Mouse (Mus musculus): ENCODE measurements around the gene Xlr3a. TPM values are rescaled to one million over a fixed set of nuclear protein-coding genes. Genes with fewer than 3 reads are reported as not detected.
"Not testable (repeated sequence)": the region's sequence is repeated elsewhere in the genome, so short reads cannot be mapped to it uniquely, and the experiment has no call there.

Gene Xlr3a
- 3.8 and 4.7 TPM in 2 replicates for polyA plus RNA-seq (2014; fragmentation: Nextera tagmentation; extraction: Ambion mirVana)

GRCm38 (mm10) chrX:73096941-73097508 is at the start of gene Xlr3a:
Gene Xlr3a, minus strand, starts transcription at chrX:73097095.
- WGBS, result 86% methylated on average over 13 of the region's 13 CpGs
- not testable (repeated sequence) for ATAC-seq (ENCODE audit: low FRiP score); H3K27me3 ChIP-seq (ENCODE audit: control insufficient read depth, insufficient read depth, low read length); H3K4me1 ChIP-seq (ENCODE audit: control insufficient read depth, insufficient read depth, low read length); H3K4me2 ChIP-seq; H3K4me3 ChIP-seq (ENCODE audit: low read depth, low read length); DNase-seq (ENCODE audit: low spot score, missing footprints); H3K36me3 ChIP-seq (ENCODE audit: control insufficient read depth, insufficient read depth, low read length); H3K9me3 ChIP-seq (ENCODE audit: control insufficient read depth, low read length); H3K9ac ChIP-seq (ENCODE audit: low read length); H3K27ac ChIP-seq (ENCODE audit: low read depth, low read length)

GRCm38 (mm10) chrX:73143218-73143618 is 46.3 kb upstream of the Xlr3a start:
- not testable (repeated sequence) for DNase-seq (ENCODE audit: low spot score, missing footprints); H3K27ac ChIP-seq (ENCODE audit: low read depth, low read length); H3K9me3 ChIP-seq (ENCODE audit: control insufficient read depth, low read length); H3K27me3 ChIP-seq (ENCODE audit: control insufficient read depth, insufficient read depth, low read length); H3K36me3 ChIP-seq (ENCODE audit: control insufficient read depth, insufficient read depth, low read length); H3K4me1 ChIP-seq (ENCODE audit: control insufficient read depth, insufficient read depth, low read length); H3K9ac ChIP-seq (ENCODE audit: low read length); H3K4me3 ChIP-seq (ENCODE audit: low read depth, low read length); H3K4me2 ChIP-seq
- WGBS, result no CpG with 5 or more reads among the region's 7 CpGs
- ATAC-seq (ENCODE audit: low FRiP score), result peak; percentile 54; the same call in 1 of the 2 replicates

DNA sequence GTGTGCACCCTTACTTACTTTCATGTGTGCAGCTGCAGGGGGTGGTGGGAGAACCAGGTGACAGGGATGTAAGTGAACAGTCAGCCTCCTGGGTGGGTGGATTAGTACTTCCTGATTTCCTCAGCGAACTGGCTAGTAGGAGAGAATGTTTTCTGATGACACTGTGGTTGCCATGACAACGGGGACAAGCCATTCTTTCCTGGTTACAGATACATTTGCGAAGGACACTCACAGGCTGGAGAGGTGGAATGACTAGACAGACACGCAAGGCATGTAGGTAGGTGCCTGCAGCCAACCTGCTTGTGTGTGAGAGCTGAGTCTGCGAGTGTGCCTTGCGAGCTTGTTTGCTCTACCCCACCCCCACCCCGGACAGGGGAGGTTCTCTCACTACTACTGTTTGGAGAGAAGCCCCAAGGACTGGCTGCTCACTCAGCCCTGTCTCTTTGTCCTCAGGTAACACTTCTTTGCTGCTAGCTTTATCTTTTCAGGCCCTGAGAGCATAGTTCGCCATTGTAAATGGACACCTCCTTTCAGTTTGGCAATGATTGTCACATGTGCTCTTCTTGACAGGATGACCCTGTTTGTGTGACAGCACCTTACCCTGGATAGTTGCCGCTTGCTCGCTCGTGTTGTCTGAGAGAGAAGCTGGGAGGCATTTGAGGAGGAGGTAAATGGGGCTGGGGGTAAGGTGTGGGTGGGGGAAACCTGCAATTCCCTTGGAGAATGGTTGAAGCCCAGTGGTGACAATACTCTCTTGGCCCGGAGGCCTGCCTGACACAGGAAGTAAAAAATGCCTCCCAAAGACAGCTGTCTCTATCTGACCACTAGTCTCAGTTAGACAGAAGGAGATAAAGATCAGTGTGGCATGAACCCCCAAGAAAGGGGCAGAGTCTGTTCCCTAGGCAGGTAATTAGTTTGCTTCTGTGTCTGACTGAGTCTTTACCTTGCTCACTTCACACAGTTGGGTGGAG is 26.2 kb upstream of the Xlr3a start:
- no CpG with 5 or more reads among the region's 12 CpGs for WGBS
- not testable (repeated sequence) for H3K4me1 ChIP-seq (ENCODE audit: control insufficient read depth, insufficient read depth, low read length); DNase-seq (ENCODE audit: low spot score, missing footprints); H3K36me3 ChIP-seq (ENCODE audit: control insufficient read depth, insufficient read depth, low read length); H3K27me3 ChIP-seq (ENCODE audit: control insufficient read depth, insufficient read depth, low read length); H3K4me2 ChIP-seq; H3K9ac ChIP-seq (ENCODE audit: low read length); H3K4me3 ChIP-seq (ENCODE audit: low read depth, low read length); H3K9me3 ChIP-seq (ENCODE audit: control insufficient read depth, low read length); H3K27ac ChIP-seq (ENCODE audit: low read depth, low read length)
- ATAC-seq (ENCODE audit: low FRiP score), result peak; percentile 52; the same call in 1 of the 2 replicates

DNA sequence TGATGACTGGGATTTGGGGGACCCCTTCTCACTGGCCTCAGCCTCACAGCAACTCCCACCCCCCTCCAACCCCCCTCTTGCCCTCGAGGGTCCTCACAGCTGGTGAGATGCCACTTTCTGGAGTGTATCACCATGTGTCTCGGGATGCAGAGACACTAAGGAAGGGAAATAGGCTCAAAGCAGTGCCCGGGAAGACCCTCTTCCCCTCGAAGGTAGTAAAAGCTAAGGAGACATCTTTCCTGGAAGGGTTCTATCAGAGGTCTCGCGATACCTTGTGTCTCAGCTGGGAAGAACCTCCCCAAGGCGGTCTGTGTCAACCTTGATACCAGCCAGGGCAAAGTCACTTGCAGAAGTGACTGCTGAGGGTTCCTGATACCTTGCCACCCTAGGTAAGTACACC is 19.9 kb upstream of the Xlr3a start, which contains the start of gene Gm14685:
Gm14685 (plus strand) TSS at position 301 of the 400 bp plus-strand sequence.
- H3K27me3 ChIP-seq (ENCODE audit: control insufficient read depth, insufficient read depth, low read length); ATAC-seq (ENCODE audit: low FRiP score); H3K4me2 ChIP-seq; H3K27ac ChIP-seq (ENCODE audit: low read depth, low read length); H3K9ac ChIP-seq (ENCODE audit: low read length); H3K4me1 ChIP-seq (ENCODE audit: control insufficient read depth, insufficient read depth, low read length); DNase-seq (ENCODE audit: low spot score, missing footprints); H3K36me3 ChIP-seq (ENCODE audit: control insufficient read depth, insufficient read depth, low read length); H3K9me3 ChIP-seq (ENCODE audit: control insufficient read depth, low read length); H3K4me3 ChIP-seq (ENCODE audit: low read depth, low read length): not testable (repeated sequence)
- whole genome bisulfite sequencing, result no CpG with 5 or more reads among the region's 7 CpGs

- H3K4me2 ChIP-seq; H3K9me3 ChIP-seq (ENCODE audit: control insufficient read depth, low read length); DNase-seq (ENCODE audit: low spot score, missing footprints); H3K4me1 ChIP-seq (ENCODE audit: control insufficient read depth, insufficient read depth, low read length); H3K4me3 ChIP-seq (ENCODE audit: low read depth, low read length); H3K27me3 ChIP-seq (ENCODE audit: control insufficient read depth, insufficient read depth, low read length); ATAC-seq (ENCODE audit: low FRiP score); H3K9ac ChIP-seq (ENCODE audit: low read length); H3K27ac ChIP-seq (ENCODE audit: low read depth, low read length); H3K36me3 ChIP-seq (ENCODE audit: control insufficient read depth, insufficient read depth, low read length): not testable (repeated sequence)
- 85% methylated on average over 17 of the region's 19 CpGs for WGBS
These were observed 14.4 kb downstream of the Xlr3a start, which contains the start of gene Xlr4a for GRCm38 (mm10) chrX:73082267-73083055. Gene Xlr4a, minus strand, starts transcription at chrX:73082478.

DNA sequence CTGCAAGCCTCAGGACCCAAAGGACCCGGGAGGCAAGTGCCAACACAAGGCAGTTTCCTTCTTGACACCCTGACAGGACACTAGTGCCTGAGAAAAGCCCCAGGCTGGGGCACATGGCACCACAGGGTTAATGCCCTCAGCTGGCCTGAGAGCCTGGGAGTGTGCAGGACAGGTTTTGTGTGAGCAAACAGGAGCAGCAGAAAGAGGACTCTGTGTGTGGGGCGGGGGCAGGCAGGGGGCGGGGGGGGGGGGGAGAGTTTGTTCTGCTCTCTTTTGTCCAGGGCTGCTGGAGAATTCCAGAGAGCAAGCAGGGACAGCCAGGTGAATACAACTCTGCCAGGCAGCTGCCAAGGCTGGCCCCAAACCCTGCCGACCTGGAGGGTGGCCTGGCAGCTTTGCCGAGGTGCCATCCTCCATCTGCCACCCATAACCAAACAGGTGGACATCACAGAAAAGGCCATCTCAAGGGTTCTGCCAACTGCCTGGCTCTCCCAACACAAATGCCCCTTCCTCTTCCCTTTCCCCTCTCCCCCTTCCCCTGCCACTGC is 30.1 kb downstream of the Xlr3a start:
- not testable (repeated sequence) for H3K36me3 ChIP-seq (ENCODE audit: control insufficient read depth, insufficient read depth, low read length); H3K27ac ChIP-seq (ENCODE audit: low read depth, low read length); ATAC-seq (ENCODE audit: low FRiP score); H3K27me3 ChIP-seq (ENCODE audit: control insufficient read depth, insufficient read depth, low read length); H3K4me3 ChIP-seq (ENCODE audit: low read depth, low read length); DNase-seq (ENCODE audit: low spot score, missing footprints); H3K9me3 ChIP-seq (ENCODE audit: control insufficient read depth, low read length); H3K4me1 ChIP-seq (ENCODE audit: control insufficient read depth, insufficient read depth, low read length); H3K4me2 ChIP-seq; H3K9ac ChIP-seq (ENCODE audit: low read length)
- no CpG with 5 or more reads among the region's 5 CpGs for WGBS

DNA sequence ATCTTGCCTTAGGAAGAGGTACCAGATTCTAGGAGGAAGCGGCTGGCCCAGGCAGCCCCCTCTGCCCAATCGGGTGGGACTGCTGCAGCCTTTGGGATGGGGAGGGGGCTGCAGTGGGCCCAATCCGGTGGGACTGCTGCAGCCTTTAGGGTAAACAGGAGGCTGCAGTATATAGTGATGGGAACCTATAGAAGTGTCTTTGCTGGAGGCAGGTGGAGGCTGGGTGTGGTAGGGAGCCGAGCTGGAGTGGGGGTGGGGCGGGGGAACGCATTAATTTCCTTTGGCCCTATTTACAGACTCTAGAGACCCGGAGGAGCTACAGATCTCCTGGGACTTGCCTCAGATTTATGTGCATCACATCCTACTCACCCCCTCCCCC is 32.5 kb downstream of the Xlr3a start, which contains the start of gene Pnma3:
Pnma3 (plus strand) TSS at position 373 of the 379 bp plus-strand sequence.
- DNase-seq (ENCODE audit: low spot score, missing footprints), result no peak
- Histone ChIP-seq H3K9me3 (ENCODE audit: control insufficient read depth, low read length) (no peaks in the 10 kb centered on the region), H3K4me2 (peak within 1 kb of the TSS; percentile 45), H3K27me3 (ENCODE audit: control insufficient read depth, insufficient read depth, low read length) (no peaks in the 10 kb centered on the region), H3K4me1 (ENCODE audit: control insufficient read depth, insufficient read depth, low read length) (no peaks in the 10 kb centered on the region), H3K4me3 (ENCODE audit: low read depth, low read length) (peak within 1 kb of the TSS; percentile 27), H3K36me3 (ENCODE audit: control insufficient read depth, insufficient read depth, low read length) (no peaks in the 10 kb centered on the region), H3K27ac (ENCODE audit: low read depth, low read length) (no peak within 1 kb of the TSS), H3K9ac (ENCODE audit: low read length) (peak within 1 kb of the TSS; percentile 46)
- ATAC-seq (ENCODE audit: low FRiP score), result peak; percentile 72
- 26% methylated on average over 7 of the region's 7 CpGs for WGBS

GRCm38 (mm10) chrX:73063512-73064414 is 33.1 kb downstream of the Xlr3a start:
- no peak overlapping the region for H3K27ac ChIP-seq (ENCODE audit: low read depth, low read length)
- no peaks in the 10 kb centered on the region for H3K9me3 ChIP-seq (ENCODE audit: control insufficient read depth, low read length)
- H3K4me2 ChIP-seq, result peak overlapping the region; percentile 45
- H3K4me3 ChIP-seq (ENCODE audit: low read depth, low read length), result peak overlapping the region; percentile 27
- no peaks in the 10 kb centered on the region for H3K36me3 ChIP-seq (ENCODE audit: control insufficient read depth, insufficient read depth, low read length)
- no peaks in the 10 kb centered on the region for H3K27me3 ChIP-seq (ENCODE audit: control insufficient read depth, insufficient read depth, low read length)
- peak overlapping the region; percentile 46 for H3K9ac ChIP-seq (ENCODE audit: low read length)
- peak; percentile 88 for ATAC-seq (ENCODE audit: low FRiP score)
- peak; percentile 88 for DNase-seq (ENCODE audit: low spot score, missing footprints)
- WGBS, result 27% methylated on average over 24 of the region's 24 CpGs
- H3K4me1 ChIP-seq (ENCODE audit: control insufficient read depth, insufficient read depth, low read length), result no peaks in the 10 kb centered on the region

Measured in midbrain, embryonic 11.5 days (tissue).